Mouse (Mus musculus) cortical plate, adult 2 months (tissue): ENCODE measurements around the gene Pga5.

Experiments
- CTCF ChIP-seq: fragments of 200-500 bp; IDR thresholded peaks from 2 replicates; pipeline ENCODE4 v1.5.1; 2011; ENCODE audit warnings: mild to moderate bottlenecking, control low read depth, low read length; ENCODE audit not compliant: insufficient read depth; ENCODE audit errors: extremely low read depth
- POLR2A ChIP-seq: fragments of 200-500 bp; IDR thresholded peaks from 2 replicates; pipeline ENCODE4 v1.6.1; 2011; ENCODE audit warnings: mild to moderate bottlenecking, low read length, control low read depth; ENCODE audit not compliant: insufficient read depth; ENCODE audit errors: extremely low read depth

GRCm38 (mm10) chr19:10693926-10694682 lies 16.2 kb upstream of the Pga5 start:
- no peak for TF ChIP-seq CTCF
- TF ChIP-seq POLR2A: no peak
